Mouse (Mus musculus): ENCODE measurements at regions not wholly inside any gene's neighbourhood (a gene's known extent, or its start where the extent isn't known, plus 50 kb on each side); places are given as distances from the start of the nearest gene placed in this dataset.

DNA sequence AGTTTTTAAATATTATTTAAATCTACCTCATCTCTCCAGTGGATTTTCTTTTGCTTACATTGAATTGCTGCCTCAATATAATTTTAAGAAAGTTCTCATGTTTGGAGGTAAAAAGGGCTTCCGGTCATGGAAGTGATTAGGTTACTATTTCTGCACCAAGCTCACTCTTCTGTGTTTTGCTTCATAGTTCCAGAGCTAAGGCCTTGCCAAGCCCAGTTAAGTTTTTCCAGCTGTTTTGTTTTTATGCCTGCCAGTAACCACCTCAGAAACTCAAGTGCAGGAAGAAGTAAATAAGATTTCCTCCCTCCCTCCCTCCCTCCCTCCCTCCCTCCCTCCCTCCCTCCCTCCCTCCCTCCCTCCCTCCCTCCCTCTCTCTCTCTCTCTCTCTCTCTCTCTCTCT, 2466.1 kb downstream of the Poteg start:
- no peak for DNase-seq (ENCODE audit: low spot score)

GRCm38 (mm10) chr8:29920486-29920885, 2473.0 kb downstream of the Poteg start:
- DNase-seq (ENCODE audit: low spot score), result no peak

GRCm38 (mm10) chr8:29928257-29928656, 2480.8 kb downstream of the Poteg start:
- DNase-seq (ENCODE audit: low spot score), result no peak

- peak; percentile 32 for DNase-seq (ENCODE audit: low spot score)
Measured at GRCm38 (mm10) chr8:29961322-29961721, 2513.9 kb downstream of the Poteg start.

DNA sequence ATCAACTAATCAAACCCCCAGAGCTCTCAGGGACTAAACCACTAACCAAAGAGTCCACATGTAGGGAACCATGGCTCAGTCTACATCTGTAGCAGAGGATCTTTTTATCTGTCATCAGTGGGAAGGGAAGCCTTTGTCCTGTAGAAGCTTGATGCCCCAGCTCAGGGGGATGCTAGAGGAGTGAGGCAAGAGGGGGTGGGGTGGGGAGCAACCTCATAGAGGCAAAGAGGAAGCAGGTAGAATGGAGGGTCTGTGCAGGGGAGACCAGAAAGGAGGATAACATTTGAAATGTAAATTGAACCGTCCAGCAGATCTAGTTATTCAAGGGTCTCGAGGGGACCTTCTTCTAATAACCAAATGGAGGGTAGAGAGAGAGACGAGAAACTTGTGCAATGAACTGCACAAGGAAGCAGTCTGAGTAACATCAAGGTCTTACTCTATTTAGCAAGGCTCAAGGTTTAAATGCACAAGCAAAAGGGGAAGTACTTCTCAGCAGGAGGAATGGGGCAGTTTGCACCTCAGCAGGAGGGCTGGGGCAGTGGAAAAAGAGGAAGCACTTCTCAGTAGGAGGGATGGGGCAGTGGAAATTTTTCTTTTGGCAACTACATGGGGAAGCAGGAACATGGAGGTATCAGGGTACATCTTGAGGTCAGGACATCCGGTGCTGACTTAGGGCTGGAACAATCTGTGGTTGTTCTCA, 2529.3 kb downstream of the Poteg start:
- no peak for DNase-seq (ENCODE audit: low spot score)

GRCm38 (mm10) chr8:29978585-29979505, 2531.4 kb downstream of the Poteg start:
- DNase-seq (ENCODE audit: low spot score), result no peak

GRCm38 (mm10) chr8:29992549-29992948, 2545.1 kb downstream of the Poteg start:
- no peak for DNase-seq (ENCODE audit: low spot score)

- DNase-seq (ENCODE audit: low spot score), result no peak
Measured at GRCm38 (mm10) chr8:29999413-29999812, 2551.9 kb downstream of the Poteg start.

All from adipocyte (in vitro differentiated cells).